Mouse (Mus musculus) thymus, adult 2 months (tissue): ENCODE results near the gene Gm3952. TPM values are rescaled to one million over a fixed set of nuclear protein-coding genes. Genes with fewer than 3 reads are reported as not detected.

Source experiments
- DNase-seq: peaks from one replicate; pipeline ENCODE4 v3.0.0; 2021
- H3K27ac ChIP-seq: fragments of 200-500 bp; 2 replicates; pipeline ENCODE4 v1.5.1; 2012; ENCODE audit warnings: low read length, control low read depth; ENCODE audit not compliant: control insufficient read depth, insufficient read depth
- H3K27me3 ChIP-seq: fragments of 200-500 bp; 2 replicates; pipeline ENCODE4 v1.6.1; 2012; ENCODE audit warnings: mild to moderate bottlenecking, low read length, moderate library complexity, mixed read lengths; ENCODE audit not compliant: control insufficient read depth, insufficient read depth
- H3K36me3 ChIP-seq: fragments of 200-500 bp; 2 replicates; pipeline ENCODE4 v1.6.1; 2012; ENCODE audit warnings: mild to moderate bottlenecking, low read length, moderate library complexity; ENCODE audit not compliant: control insufficient read depth, insufficient read depth
- H3K4me1 ChIP-seq: fragments of 200-500 bp; replicated peaks from 2 replicates; pipeline ENCODE4 v1.6.1; 2012; ENCODE audit warnings: low read length; ENCODE audit not compliant: control insufficient read depth, insufficient read depth
- H3K4me3 ChIP-seq: fragments of 200-500 bp; 2 replicates; pipeline ENCODE4 v1.5.1; 2012; ENCODE audit warnings: mild to moderate bottlenecking, low read length, control low read depth, moderate library complexity; ENCODE audit not compliant: control insufficient read depth, insufficient read depth
- CTCF ChIP-seq: fragments of 200-500 bp; IDR thresholded peaks from 2 replicates; pipeline ENCODE4 v1.5.1; 2012; ENCODE audit warnings: mild to moderate bottlenecking, control low read depth, low read length, moderate library complexity, borderline replicate concordance; ENCODE audit not compliant: control insufficient read depth, poor library complexity, insufficient read depth; ENCODE audit errors: extremely low read depth
- POLR2A ChIP-seq: fragments of 200-500 bp; IDR thresholded peaks from 2 replicates; pipeline ENCODE4 v1.6.1; 2012; ENCODE audit warnings: mild to moderate bottlenecking, low read length, control low read depth, moderate library complexity; ENCODE audit not compliant: control insufficient read depth, poor library complexity, insufficient read depth; ENCODE audit errors: extremely low read depth
- WGBS: fragments of 180-500 bp; shearing (Covaris S2); methylation state at CpG from one replicate; pipeline ENCODE4 v1.1.7; 2018; 5-methylcytosine and 5-hydroxymethylcytosine counted together
- polyA plus RNA-seq: library from polyadenylated mRNA; depleted of rRNA; stranded (reverse); fragments of >200 nt; gene quantifications from 2 replicates; pipeline ENCODE4 v1.2.3, GENCODE M21; 2012; rRNA removed

The Gm3952 gene
- polyA plus RNA-seq, 1 experiment, result not detected

DNA sequence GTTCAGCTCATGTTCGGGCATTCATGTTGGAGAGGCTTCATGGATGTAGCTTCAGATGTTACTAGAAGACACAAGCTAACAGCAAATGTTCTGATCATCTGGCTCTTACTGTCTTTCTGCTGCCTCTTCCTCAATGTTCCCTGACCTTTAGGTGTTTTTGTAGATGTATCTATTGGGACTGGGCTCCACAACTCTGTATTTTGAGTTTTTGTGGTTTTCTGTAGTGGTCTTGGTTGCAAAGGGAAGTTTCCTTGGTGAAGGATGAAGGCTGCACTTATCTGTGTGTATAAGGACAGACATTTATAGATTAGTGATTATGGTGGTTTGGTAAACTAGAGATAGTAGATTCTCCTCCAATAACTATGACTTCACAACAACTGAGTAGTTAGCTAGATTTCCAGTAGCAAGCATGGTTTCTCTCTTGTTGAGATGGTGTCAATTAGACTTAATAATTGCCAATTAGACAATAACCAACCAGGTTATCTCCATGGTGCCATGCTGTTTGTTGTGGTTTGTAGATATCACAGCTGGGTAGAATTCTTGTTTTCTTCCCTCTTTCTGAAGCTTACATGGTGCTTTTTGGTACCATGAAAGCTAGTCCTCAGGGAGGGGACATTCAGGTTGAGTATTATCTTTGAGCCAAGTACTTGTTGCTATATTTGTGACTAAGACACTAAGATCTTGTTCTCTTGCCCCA lies 101.6 kb downstream of the Gm3952 start:
- H3K4me3 ChIP-seq, result no peak overlapping the region
- no peak for TF ChIP-seq POLR2A
- TF ChIP-seq CTCF, result no peak
- no peak overlapping the region for H3K27ac ChIP-seq
- no peaks in the 10 kb centered on the region for H3K36me3 ChIP-seq
- H3K4me1 ChIP-seq, result no peaks in the 10 kb centered on the region
- DNase-seq, result no peak
- 89% methylated on average over 1 of the region's 1 CpGs for WGBS
- no peaks in the 10 kb centered on the region for H3K27me3 ChIP-seq

Other genes with a start within 250 kb of the Gm3952 start
- gene Itgb1, start 113.0 kb downstream of the Gm3952 start, polyA plus RNA-seq, result 29.3 and 30.6 TPM in 2 replicates